Mouse (Mus musculus) stomach, postnatal 0 days (tissue): ENCODE measurements around the gene Strip1.

Source experiments
- CTCF ChIP-seq: IDR thresholded peaks from 2 replicates; pipeline ENCODE4 v1.5.1; 2016; ENCODE audit warnings: antibody characterized with exemption, low read depth, mild to moderate bottlenecking, moderate library complexity
- EP300 ChIP-seq: optimal IDR thresholded peaks from 2 replicates; pipeline ENCODE3; 2016; ENCODE audit warnings: antibody characterized with exemption

- TF ChIP-seq EP300 (no peak), CTCF (peak; percentile 84)
Observed at GRCm38 (mm10) chr3:107579466-107579865, 52.0 kb downstream of the Strip1 start.
